Mouse (Mus musculus): Measurements from ENCODE around the gene Ccdc66.

GRCm38 (mm10) chr14:27436826-27437225 is 71.4 kb downstream of the Ccdc66 start:
- no peak for TF ChIP-seq CTCF (IDR thresholded peaks at IDR 0.05; ENCODE audit: control insufficient read depth, insufficient read depth, insufficient replicate concordance, low read depth, low read length)
- no peak for TF ChIP-seq POLR2A (IDR thresholded peaks at IDR 0.05; ENCODE audit: control insufficient read depth, low read depth, low read length)
